Mouse (Mus musculus): ENCODE results near the gene Tsen54. TPM values are rescaled to one million over a fixed set of nuclear protein-coding genes. Genes with fewer than 3 reads are reported as not detected.

The Tsen54 gene
- 57.5 and 75.8 TPM in 2 replicates for polyA plus RNA-seq (2012; rRNA removed)

GRCm38 (mm10) chr11:115814605-115815450 is at the start of gene Tsen54:
Gene Tsen54, plus strand, starts transcription at chr11:115814724.

GRCm38 (mm10) chr11:115765103-115765606 is 49.4 kb upstream of the Tsen54 start, which contains the start of gene Tmem94:
Gene Tmem94, plus strand, starts transcription at chr11:115765433.

GRCm38 (mm10) chr11:115813507-115814296 is 822 bp upstream of the Tsen54 start, which contains the start of gene Caskin2:
Gene Caskin2, minus strand, starts transcription at chr11:115813639.

GRCm38 (mm10) chr11:115823774-115824740 is 9.5 kb downstream of the Tsen54 start, which contains the start of gene Llgl2:
Gene Llgl2, plus strand, starts transcription at chr11:115824049.

GRCm38 (mm10) chr11:115858354-115858753 is 43.8 kb downstream of the Tsen54 start, which contains the start of gene Myo15b:
Gene Myo15b, plus strand, starts transcription at chr11:115858406.

Other genes with a start within 250 kb of the Tsen54 start
- gene Mrps7, start 210.8 kb upstream of the Tsen54 start, polyA plus RNA-seq (2012; rRNA removed): 22.3 and 27.0 TPM in 2 replicates
- gene Gga3, start 210.7 kb upstream of the Tsen54 start, polyA plus RNA-seq (2012; rRNA removed): 26.1 and 30.8 TPM in 2 replicates
- gene Mif4gd, start 201.8 kb upstream of the Tsen54 start, polyA plus RNA-seq (2012; rRNA removed): 108 and 116 TPM in 2 replicates
- gene Slc25a19, start 186.4 kb upstream of the Tsen54 start, polyA plus RNA-seq (2012; rRNA removed): 45.4 and 67.4 TPM in 2 replicates
- gene Grb2, start 106.1 kb upstream of the Tsen54 start, polyA plus RNA-seq (2012; rRNA removed): 41.2 and 50.6 TPM in 2 replicates
- 119 and 128 TPM in 2 replicates for gene Tmem94, start 49.3 kb upstream of the Tsen54 start, polyA plus RNA-seq (2012; rRNA removed)
- 60.9 and 66.5 TPM in 2 replicates for gene Caskin2, start 1.1 kb upstream of the Tsen54 start, polyA plus RNA-seq (2012; rRNA removed)
- gene Llgl2, start 9.3 kb downstream of the Tsen54 start, polyA plus RNA-seq (2012; rRNA removed): 56.8 and 75.3 TPM in 2 replicates
- 7.9 TPM in 2 replicates for gene Myo15b, start 43.7 kb downstream of the Tsen54 start, polyA plus RNA-seq (2012; rRNA removed)
- gene Smim5, start 85.2 kb downstream of the Tsen54 start, polyA plus RNA-seq (2012; rRNA removed): 11.2 and 12.7 TPM in 2 replicates
- 0.61 and 0.83 TPM in 2 replicates for gene Smim6, start 97.3 kb downstream of the Tsen54 start, polyA plus RNA-seq (2012; rRNA removed)
- 48.2 and 49.0 TPM in 2 replicates for gene Sap30bp, start 118.6 kb downstream of the Tsen54 start, polyA plus RNA-seq (2012; rRNA removed)
- gene Recql5, start 118.8 kb downstream of the Tsen54 start, polyA plus RNA-seq (2012; rRNA removed): 20.5 and 28.0 TPM in 2 replicates
- 14.6 and 16.3 TPM in 2 replicates for gene Itgb4, start 160.0 kb downstream of the Tsen54 start, polyA plus RNA-seq (2012; rRNA removed)
- gene Galk1, start 198.0 kb downstream of the Tsen54 start, polyA plus RNA-seq (2012; rRNA removed): 122 and 133 TPM in 2 replicates
- gene H3f3b, start 213.2 kb downstream of the Tsen54 start, polyA plus RNA-seq (2012; rRNA removed): 164 and 167 TPM in 2 replicates
- gene Unk, start 215.6 kb downstream of the Tsen54 start, polyA plus RNA-seq (2012; rRNA removed): 63.2 and 87.9 TPM in 2 replicates